ENCODE assay signal across 24 mouse cellular contexts in genomic region chr9:44994962-44995361, GRCm38 (mm10). TPM values are rescaled to one million over a fixed set of nuclear protein-coding genes. Genes with fewer than 3 reads are reported as not detected.
DNase-seq lines count a peak whose midpoint lies in the region; TF ChIP-seq lines count a peak whose summit lies in the region.
"Had no signal": no experiment of that assay in that cellular context is flagged by ENCODE, and none has a peak within 500 bp of the region (broad histone marks: within the 10 kb centered on the region; RNA-seq: fewer than 3 reads in every experiment).

No protein-coding gene starts in this region.

- dilution Hi-C loops in CH12.LX (cut with MboI; ENCODE audit: extremely low pct_ligation_motif_present, extremely low pct_unique_long_range_greater_than_20kb, low sequenced_read_pairs) = no loop called here

- H3K27ac ChIP-seq in heart, embryonic 10.5 days = no peak overlapping the region
- H3K27ac ChIP-seq in CH12.LX (ENCODE audit: insufficient read depth, low read depth) (no peak overlapping the region), MEL (ENCODE audit: control insufficient read depth, low read depth, low read length) (peak overlapping the region; percentile 19)

- no peak for TF ChIP-seq CTCF in CH12.LX (conservative IDR thresholded peaks at IDR 0.05 in 1 of 2, IDR thresholded peaks at IDR 0.05 in 1 of 2; ENCODE audit: low read depth in 2 of 2, low read length in 2 of 2)
- no peak for TF ChIP-seq CTCF in MEL (IDR thresholded peaks at IDR 0.05 in 2 of 3, conservative IDR thresholded peaks at IDR 0.05 in 1 of 3; ENCODE audit: control insufficient read depth in 1 of 3, insufficient read depth in 1 of 3, low read depth in 2 of 3, low read length in 3 of 3, poor library complexity in 1 of 3, severe bottlenecking in 1 of 3)

- H3K4me3 ChIP-seq in heart, embryonic 10.5 days = no peak overlapping the region
- no peak overlapping the region for H3K4me3 ChIP-seq in CH12.LX (replicated peaks in 1 of 3; ENCODE audit: low read depth in 2 of 3, low read length in 2 of 3, poor library complexity in 1 of 3)
- no peak overlapping the region for H3K4me3 ChIP-seq in MEL (ENCODE audit: control insufficient read depth in 1 of 2, insufficient read depth in 1 of 2, low read depth in 2 of 2, low read length in 2 of 2)

- H3K4me2 ChIP-seq in CH12.LX (ENCODE audit: insufficient read depth, low read depth, poor library complexity, severe bottlenecking) = peak overlapping the region; percentile 38; the same call in 1 of the 2 replicates

- H3K9me3 ChIP-seq in heart, embryonic 10.5 days = no peaks in the 10 kb centered on the region
- H3K9me3 ChIP-seq in CH12.LX (replicated peaks; ENCODE audit: low read length) = no peaks in the 10 kb centered on the region
- no peaks in the 10 kb centered on the region for H3K9me3 ChIP-seq in MEL (replicated peaks; ENCODE audit: insufficient read depth, low read length)
- H3K9me3 ChIP-seq: G1E had no signal

- H3K9ac ChIP-seq in CH12.LX (ENCODE audit: insufficient read depth, low read depth) = peak overlapping the region; percentile 33; the same call in 1 of the 2 replicates
- H3K9ac ChIP-seq in MEL (ENCODE audit: control insufficient read depth, low read depth, low read length, poor library complexity, severe bottlenecking) = no peak overlapping the region

- in situ Hi-C loops in CH12.LX (cut with MboI; ENCODE audit: low pct_ligation_motif_present, low pct_unique_long_range_greater_than_20kb, low sequenced_read_pairs) = no loop called here

- peaks cover 5% of the 10 kb centered on the region; the same call in 1 of the 2 replicates for H3K4me1 ChIP-seq in heart, embryonic 10.5 days
- peaks cover 7 to 16% of the 10 kb centered on the region in 2 experiments; a peak in 3 of 4 replicates for H3K4me1 ChIP-seq in CH12.LX (ENCODE audit: control insufficient read depth in 1 of 2, insufficient read depth in 2 of 2)
- peaks cover 27 to 34% of the 10 kb centered on the region in 2 experiments for H3K4me1 ChIP-seq in MEL (ENCODE audit: control insufficient read depth in 1 of 2, insufficient read depth in 2 of 2, low read length in 2 of 2)

- H3K27me3 ChIP-seq in heart, embryonic 10.5 days (ENCODE audit: insufficient read depth, poor library complexity, severe bottlenecking) = 0 out of 2 replicates have a peak, but pooled peaks cover 4% of the 10 kb centered on the region
- H3K27me3 ChIP-seq in CH12.LX (replicated peaks) (no peaks in the 10 kb centered on the region), MEL (ENCODE audit: control insufficient read depth in 1 of 2, insufficient read depth in 2 of 2, low read length in 2 of 2) (no peaks in the 10 kb centered on the region)

- TF ChIP-seq RAD21 in CH12.LX (IDR thresholded peaks at IDR 0.05; ENCODE audit: low read depth, low read length) (no peak), MEL (IDR thresholded peaks at IDR 0.05; ENCODE audit: low read depth, low read length) (no peak)

- no peak for TF ChIP-seq POLR2A in CH12.LX (IDR thresholded peaks at IDR 0.05; ENCODE audit: low read depth, low read length)
- TF ChIP-seq POLR2A in MEL (IDR thresholded peaks at IDR 0.05; ENCODE audit: control insufficient read depth in 1 of 2, insufficient read depth in 1 of 2, low read depth in 1 of 2, low read length in 2 of 2, poor library complexity in 1 of 2) = no peak

- TF ChIP-seq EP300 in CH12.LX (IDR thresholded peaks at IDR 0.05; ENCODE audit: low read length) (peak; percentile 51), MEL (IDR thresholded peaks at IDR 0.05; ENCODE audit: low read depth in 1 of 2, low read length in 2 of 2) (peak; percentile 13 to 22; a peak in 2 of 4 replicates)

- DNase-seq in heart, embryonic 10.5 days (ENCODE audit: low spot score) = peak; percentile 19
- no peak for DNase-seq in heart, postnatal 4 days
- DNase-seq in CH12.LX (ENCODE audit: extremely low read depth) (no peak), MEL (ENCODE audit: low read depth, low spot score) (no peak)
- no peak for DNase-seq in adrenal gland, postnatal 10 days
- DNase-seq in ovary, adult 18-20 months (ENCODE audit: low spot score) = no peak
- DNase-seq: adrenal gland, adult 2 months; adrenal gland, adult 8-10 months; adrenal gland, postnatal 14 days; adrenal gland, postnatal 25 days; adrenal gland, postnatal 36 days; B cell, adult 2 months; cerebellum, adult 11 months; cerebellum, adult 11-12 months; cerebellum, adult 18-20 months; cerebellum, adult 2 months; cerebellum, adult 8-10 months; cerebellum, adult 9-10 months had no signal

- H3K36me3 ChIP-seq in heart, embryonic 10.5 days = no peaks in the 10 kb centered on the region
- no peaks in the 10 kb centered on the region for H3K36me3 ChIP-seq in CH12.LX (replicated peaks in 1 of 2; ENCODE audit: control insufficient read depth in 1 of 2, insufficient read depth in 1 of 2, low read length in 1 of 2)
- H3K36me3 ChIP-seq in MEL (ENCODE audit: control insufficient read depth in 1 of 2, insufficient read depth in 2 of 2, low read length in 2 of 2) = peaks cover 0 to 32% of the 10 kb centered on the region in 2 experiments; a peak in 2 of 4 replicates
- H3K36me3 ChIP-seq: G1E had no signal

- WGBS in heart, embryonic 10.5 days = 65% methylated on average over 4 of the region's 4 CpGs

- H3K79me2 ChIP-seq in CH12.LX (replicated peaks; ENCODE audit: control insufficient read depth, extremely low read depth, insufficient read depth, poor library complexity, severe bottlenecking) = no peaks in the 10 kb centered on the region
- H3K79me2 ChIP-seq in MEL (ENCODE audit: control insufficient read depth, insufficient read depth, low read length, poor library complexity) = no peaks in the 10 kb centered on the region

TF ChIP-seq in CH12.LX, 34 proteins besides CTCF, POLR2A, EP300 and RAD21 (continues in another document):
- no peak for TF ChIP-seq HCFC1 (IDR thresholded peaks at IDR 0.05; ENCODE audit: low read depth, low read length)
- no peak for TF ChIP-seq KAT2A (IDR thresholded peaks at IDR 0.05; ENCODE audit: insufficient replicate concordance, low read length)
- TF ChIP-seq PAX5 (IDR thresholded peaks at IDR 0.05; ENCODE audit: low read length) = no peak
- 0 out of 2 replicates have a peak, but pooled peaks have one; percentile 26 for TF ChIP-seq MXI1 (IDR thresholded peaks at IDR 0.05; ENCODE audit: low read depth, low read length)

TF ChIP-seq in MEL, 35 proteins besides CTCF, POLR2A, EP300 and RAD21 (continues in another document):
- TF ChIP-seq TBP (IDR thresholded peaks at IDR 0.05; ENCODE audit: low read depth, low read length) (no peak), E2F4 (IDR thresholded peaks at IDR 0.05; ENCODE audit: borderline replicate concordance, low read depth, low read length) (no peak), MAZ (IDR thresholded peaks at IDR 0.05; ENCODE audit: low read depth, low read length) (no peak)

RNA-seq across cellular contexts. Expression of gene Cd3d, which starts 13.4 kb away (rescaled TPM):
- polyA plus RNA-seq in heart, embryonic 10.5 days (2016; fragmentation: Nextera tagmentation; extraction: Ambion mirVana) = not detected in 2 replicates
- total RNA-seq in heart, postnatal 4 days (2021) = under 1 TPM in 1 of 2 experiments, not detected in 1; 0.36 TPM
- total RNA-seq in CH12.LX (2012; rRNA removed) (5.2 and 5.5 TPM in 2 replicates), CH12.LX (2014; rRNA removed) (0.27 TPM in 1 of 2 replicates, not detected in the other), MEL (2012; rRNA removed) (0.10 TPM in 1 of 2 replicates, not detected in the other)
- polyA plus RNA-seq in CH12.LX (2012; ENCODE audit: insufficient read length, low read depth) (2.6 and 2.7 TPM in 2 replicates), MEL (2012; ENCODE audit: insufficient read depth in 1 of 2, insufficient read length in 2 of 2, low read depth in 1 of 2, low replicate concordance in 2 of 2, missing spikeins in 1 of 2) (not detected)
- 1 to 10 TPM; 3.0 to 3.1 TPM for total RNA-seq in adrenal gland, postnatal 10 days (2021)
- total RNA-seq: adrenal gland, postnatal 25 days; ES-E14; G1E had no signal
- polyA plus RNA-seq: brain, embryonic 14.5 days; C2C12; G1E; Patski had no signal

RNA-seq across cellular contexts. Expression of gene Cd3e, which starts 14.5 kb away (rescaled TPM):
- not detected in 2 replicates for polyA plus RNA-seq in heart, embryonic 10.5 days (2016; fragmentation: Nextera tagmentation; extraction: Ambion mirVana)
- under 1 TPM; 0.81 to 0.88 TPM for total RNA-seq in heart, postnatal 4 days (2021)
- not detected in 2 replicates for total RNA-seq in CH12.LX (2012; rRNA removed)
- total RNA-seq in CH12.LX (2014; rRNA removed) = not detected in 2 replicates
- polyA plus RNA-seq in CH12.LX (2012; ENCODE audit: insufficient read length, low read depth) = not detected in 2 replicates
- total RNA-seq in MEL (2012; rRNA removed) = not detected in 2 replicates
- polyA plus RNA-seq in MEL (2012; ENCODE audit: insufficient read depth in 1 of 2, insufficient read length in 2 of 2, low read depth in 1 of 2, low replicate concordance in 2 of 2, missing spikeins in 1 of 2) = not detected
- 1 to 10 TPM; 6.7 to 7.3 TPM for total RNA-seq in adrenal gland, postnatal 10 days (2021)
- polyA plus RNA-seq: brain, embryonic 14.5 days; C2C12; G1E; Patski had no signal

RNA-seq across cellular contexts. Expression of gene Cd3g, which starts 14.7 kb away (rescaled TPM):
- polyA plus RNA-seq in heart, embryonic 10.5 days (2016; fragmentation: Nextera tagmentation; extraction: Ambion mirVana) = not detected in 2 replicates
- total RNA-seq in heart, postnatal 4 days (2021) = under 1 TPM; 0.43 to 0.48 TPM
- 11.2 and 12.7 TPM in 2 replicates for total RNA-seq in CH12.LX (2012; rRNA removed)
- 1.3 and 1.7 TPM in 2 replicates for total RNA-seq in CH12.LX (2014; rRNA removed)
- polyA plus RNA-seq in CH12.LX (2012; ENCODE audit: insufficient read length, low read depth) = 2.2 and 2.9 TPM in 2 replicates
- 0.35 and 0.42 TPM in 2 replicates for total RNA-seq in MEL (2012; rRNA removed)
- under 1 TPM in 1 of 2 experiments, not detected in 1; 0.47 TPM for polyA plus RNA-seq in MEL (2012; ENCODE audit: insufficient read depth in 1 of 2, insufficient read length in 2 of 2, low read depth in 1 of 2, low replicate concordance in 2 of 2, missing spikeins in 1 of 2)
- total RNA-seq in adrenal gland, postnatal 10 days (2021) = 1 to 10 TPM; 4.6 to 5.0 TPM
- polyA plus RNA-seq: adrenal gland, adult 2 months; brain, embryonic 14.5 days; C2C12; cerebellum, adult 2 months; Patski had no signal

RNA-seq across cellular contexts. Expression of gene Ube4a, which starts 29.6 kb away (rescaled TPM):
- polyA plus RNA-seq in heart, embryonic 10.5 days (2016; fragmentation: Nextera tagmentation; extraction: Ambion mirVana) = 17.8 and 20.9 TPM in 2 replicates
- 10 to 100 TPM; 33.9 to 41.6 TPM for total RNA-seq in heart, postnatal 4 days (2021)
- total RNA-seq in CH12.LX (2012; rRNA removed) (18.2 and 20.7 TPM in 2 replicates), CH12.LX (2014; rRNA removed) (13.3 and 14.6 TPM in 2 replicates), MEL (2012; rRNA removed) (23.3 and 24.2 TPM in 2 replicates)
- polyA plus RNA-seq in CH12.LX (2012; ENCODE audit: insufficient read length, low read depth) (25.4 and 28.3 TPM in 2 replicates), MEL (2012; ENCODE audit: insufficient read depth in 1 of 2, insufficient read length in 2 of 2, low read depth in 1 of 2, low replicate concordance in 2 of 2, missing spikeins in 1 of 2) (10 to 100 TPM; 32.8 to 37.9 TPM)
- 10 to 100 TPM; 77.5 to 91.0 TPM for total RNA-seq in adrenal gland, postnatal 10 days (2021)

RNA-seq across cellular contexts. Expression of gene Mpzl2, which starts 44.6 kb away (rescaled TPM):
- polyA plus RNA-seq in heart, embryonic 10.5 days (2016; fragmentation: Nextera tagmentation; extraction: Ambion mirVana) = 1.1 and 5.5 TPM in 2 replicates
- 1 to 10 TPM in 1 of 2 experiments, under 1 TPM in 1; 0.86 to 1.8 TPM for total RNA-seq in heart, postnatal 4 days (2021)
- total RNA-seq in CH12.LX (2012; rRNA removed) (0.30 and 0.38 TPM in 2 replicates), CH12.LX (2014; rRNA removed) (0.18 and 0.36 TPM in 2 replicates), MEL (2012; rRNA removed) (0.08 and 0.16 TPM in 2 replicates)
- polyA plus RNA-seq in CH12.LX (2012; ENCODE audit: insufficient read length, low read depth) (0.27 and 0.57 TPM in 2 replicates), MEL (2012; ENCODE audit: insufficient read depth in 1 of 2, insufficient read length in 2 of 2, low read depth in 1 of 2, low replicate concordance in 2 of 2, missing spikeins in 1 of 2) (under 1 TPM in 1 of 2 experiments, not detected in 1; 0.39 TPM)
- total RNA-seq in adrenal gland, postnatal 10 days (2021) = 10 to 100 TPM; 15.1 to 16.4 TPM
- polyA plus RNA-seq: activated CD4-positive, CD25-positive, alpha-beta regulatory T cell, adult 4 months; C2C12; G1E; Patski had no signal
